20 mouse cellular contexts compared by ENCODE assay signal in the genomic region with DNA sequence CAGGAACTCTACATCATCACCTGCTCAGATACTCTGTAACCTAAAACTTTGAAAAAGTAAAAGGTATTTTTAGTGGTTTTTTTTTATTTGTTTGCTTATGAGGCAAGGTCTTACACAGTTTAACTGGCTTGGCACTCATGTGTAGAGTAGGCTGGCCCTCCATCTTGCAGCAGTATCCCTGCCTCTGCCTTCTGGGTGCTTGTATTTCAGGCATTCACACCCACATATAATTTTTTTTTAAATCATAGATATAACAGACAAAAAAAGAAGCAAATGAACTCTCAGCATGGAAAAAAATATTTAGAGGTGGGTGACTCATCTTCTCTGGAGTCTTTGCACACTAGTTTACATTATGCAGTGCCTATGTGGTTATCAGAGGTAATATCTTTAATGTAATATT. TPM values are rescaled to one million over a fixed set of nuclear protein-coding genes. Genes with fewer than 3 reads are reported as not detected.
"Had no signal": no experiment of that assay in that cellular context is flagged by ENCODE, and none has a peak within 500 bp of the region (broad histone marks: within the 10 kb centered on the region; RNA-seq: fewer than 3 reads in every experiment).

No protein-coding gene starts in this region.

- DNase-seq: kidney, adult 11 months; kidney, adult 8-10 months; kidney, postnatal 10 days; kidney, postnatal 36 days; liver; lung, adult 18-20 months; lung, postnatal 10 days; lung, postnatal 36 days; retina, postnatal 1 day; spleen, adult 18-20 months; thymus, adult 2 months; thymus, postnatal 25 days had no signal

- ATAC-seq: intestine, embryonic 15.5 days; liver, embryonic 12.5 days; midbrain, embryonic 13.5 days; midbrain, embryonic 16.5 days had no signal

RNA-seq across cellular contexts. Expression of gene Pth, which starts 9.7 kb away (rescaled TPM):
- total RNA-seq: layer of hippocampus, postnatal 25 days; left cerebral cortex, adult 8-10 months; monocyte, adult 5-6 weeks; neutrophil, adult 5-6 weeks had no signal
